Mouse (Mus musculus) intestine, postnatal 0 days (tissue): ENCODE results near the gene Tmprss3. TPM values are rescaled to one million over a fixed set of nuclear protein-coding genes. Genes with fewer than 3 reads are reported as not detected.

Source experiments
- ATAC-seq: fragments of 200-750 bp; cut with Nextera tagmentation; 2 replicates; pipeline ENCODE4 v1.8.0; 2017; ENCODE audit warnings: mild to moderate bottlenecking, moderate TSS enrichment, moderate library complexity
- H3K27ac ChIP-seq: fragments of 300-500 bp; sonication (generic); 2 replicates; pipeline ENCODE4 v1.5.1; 2014; ENCODE audit warnings: mild to moderate bottlenecking, low read depth, low read length, moderate library complexity
- H3K27me3 ChIP-seq: fragments of 300-500 bp; sonication (generic); replicated peaks from 2 replicates; pipeline ENCODE4 v1.6.1; 2014; ENCODE audit warnings: low read length, mixed read lengths; ENCODE audit not compliant: control insufficient read depth, insufficient read depth
- H3K36me3 ChIP-seq: fragments of 300-500 bp; sonication (generic); 2 replicates; pipeline ENCODE4 v1.6.1; 2014; ENCODE audit warnings: mild to moderate bottlenecking, moderate library complexity; ENCODE audit not compliant: control insufficient read depth, insufficient read depth
- H3K4me1 ChIP-seq: fragments of 300-500 bp; sonication (generic); replicated peaks from 2 replicates; pipeline ENCODE4 v1.6.1; 2014; ENCODE audit warnings: antibody characterized with exemption, low read length, mixed read lengths; ENCODE audit not compliant: control insufficient read depth, insufficient read depth
- H3K4me2 ChIP-seq: fragments of 300-500 bp; sonication (generic); replicated peaks from 2 replicates; pipeline ENCODE4 v1.6.1; 2014; ENCODE audit warnings: low read depth, mild to moderate bottlenecking, moderate library complexity
- H3K4me3 ChIP-seq: fragments of 300-500 bp; sonication (generic); 2 replicates; pipeline ENCODE4 v1.5.1; 2014; ENCODE audit warnings: low read depth, low read length
- H3K9ac ChIP-seq: fragments of 300-500 bp; sonication (generic); 2 replicates; pipeline ENCODE4 v1.6.1; 2014; ENCODE audit warnings: mild to moderate bottlenecking, low read depth, low read length
- H3K9me3 ChIP-seq: fragments of 300-500 bp; sonication (generic); 2 replicates; pipeline ENCODE4 v1.6.1; 2016; ENCODE audit warnings: mixed run types; ENCODE audit not compliant: control insufficient read depth
- CTCF ChIP-seq: sonication (generic); IDR thresholded peaks from 2 replicates; pipeline ENCODE4 v1.5.1; 2016; ENCODE audit warnings: low read depth, mild to moderate bottlenecking, control low read depth, antibody characterized with exemption, moderate library complexity
- WGBS: fragments of 180-500 bp; shearing (Covaris S2); extraction: QIAGEN DNeasy Blood & Tissue Kit; methylation state at CpG from one replicate; pipeline ENCODE4 v1.1.7; 2014; 5-methylcytosine and 5-hydroxymethylcytosine counted together
- polyA plus RNA-seq: library from polyadenylated mRNA; unstranded; fragments of >200 nt; fragmentation: Nextera tagmentation; extraction: Ambion mirVana; gene quantifications from 2 replicates; pipeline ENCODE4 v1.2.1, GENCODE M21; 2015

Tmprss3 gene
- polyA plus RNA-seq, 1 experiment from 2014 or later = 0.04 TPM

DNA sequence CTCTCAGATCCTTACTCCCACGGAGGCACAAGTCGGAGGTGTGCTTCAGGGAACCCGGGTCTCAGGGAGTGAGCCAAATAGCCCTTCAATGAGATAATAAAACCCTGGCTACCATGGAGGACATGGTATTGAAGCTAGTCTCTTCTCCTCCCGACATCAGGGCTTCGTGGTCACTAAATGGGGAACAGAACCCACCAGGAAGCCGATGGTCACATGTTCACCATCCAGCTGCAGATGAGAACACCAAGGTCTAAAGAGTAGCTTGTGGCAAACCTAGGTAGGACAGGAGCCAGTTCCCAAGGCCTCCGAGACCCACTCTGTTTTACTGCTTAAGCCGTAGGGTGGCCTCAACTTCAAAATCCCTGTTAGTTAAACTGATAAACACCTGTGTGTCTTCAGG, 9.9 kb upstream of the Tmprss3 start:
- H3K36me3 ChIP-seq = no peaks in the 10 kb centered on the region
- H3K4me2 ChIP-seq = no peak overlapping the region
- no peak overlapping the region for H3K9ac ChIP-seq
- no peak overlapping the region for H3K27ac ChIP-seq
- no peaks in the 10 kb centered on the region for H3K4me1 ChIP-seq
- H3K27me3 ChIP-seq = no peaks in the 10 kb centered on the region
- ATAC-seq = no peak
- H3K9me3 ChIP-seq = no peaks in the 10 kb centered on the region
- WGBS = 85% methylated on average over 8 of the region's 8 CpGs
- H3K4me3 ChIP-seq = no peak overlapping the region
- no peak for TF ChIP-seq CTCF

GRCm38 (mm10) chr17:31207771-31208334, 9.1 kb upstream of the Tmprss3 start, which contains the start of gene Ubash3a:
Gene Ubash3a, plus strand, starts transcription at chr17:31207873.
- no peaks in the 10 kb centered on the region for H3K27me3 ChIP-seq
- H3K4me2 ChIP-seq = no peak within 1 kb of the TSS
- H3K4me1 ChIP-seq = no peaks in the 10 kb centered on the region
- H3K27ac ChIP-seq = no peak within 1 kb of the TSS
- H3K4me3 ChIP-seq = no peak within 1 kb of the TSS
- 62% methylated on average over 12 of the region's 12 CpGs for WGBS
- TF ChIP-seq CTCF = no peak
- H3K36me3 ChIP-seq = no peaks in the 10 kb centered on the region
- H3K9ac ChIP-seq = no peak within 1 kb of the TSS
- no peak for ATAC-seq
- H3K9me3 ChIP-seq = no peaks in the 10 kb centered on the region

GRCm38 (mm10) chr17:31196283-31196682, 2.5 kb downstream of the Tmprss3 start:
- no peak overlapping the region for H3K4me3 ChIP-seq
- no peak overlapping the region for H3K27ac ChIP-seq
- TF ChIP-seq CTCF = no peak
- H3K9ac ChIP-seq = no peak overlapping the region
- no peak overlapping the region for H3K4me2 ChIP-seq
- no peaks in the 10 kb centered on the region for H3K27me3 ChIP-seq
- no peaks in the 10 kb centered on the region for H3K4me1 ChIP-seq
- no peak for ATAC-seq
- WGBS = 82% methylated on average over 7 of the region's 7 CpGs
- H3K9me3 ChIP-seq = no peaks in the 10 kb centered on the region
- no peaks in the 10 kb centered on the region for H3K36me3 ChIP-seq

GRCm38 (mm10) chr17:31195207-31195606, 3.6 kb downstream of the Tmprss3 start:
- 78% methylated on average over 6 of the region's 6 CpGs for WGBS
- no peak for TF ChIP-seq CTCF

GRCm38 (mm10) chr17:31193360-31193759, 5.4 kb downstream of the Tmprss3 start:
- Histone ChIP-seq H3K4me2 (no peak overlapping the region), H3K4me1 (no peaks in the 10 kb centered on the region), H3K36me3 (no peaks in the 10 kb centered on the region), H3K4me3 (no peak overlapping the region), H3K9ac (no peak overlapping the region), H3K9me3 (no peaks in the 10 kb centered on the region), H3K27ac (no peak overlapping the region), H3K27me3 (no peaks in the 10 kb centered on the region)
- ATAC-seq = no peak
- WGBS = 67% methylated on average over 9 of the region's 9 CpGs
- TF ChIP-seq CTCF = no peak

More at GRCm38 (mm10) chr17:31195207-31195606, 3.6 kb downstream of the Tmprss3 start:
- no peak for ATAC-seq
- no peaks in the 10 kb centered on the region for H3K27me3 ChIP-seq
- H3K9ac ChIP-seq = no peak overlapping the region
- no peak overlapping the region for H3K4me3 ChIP-seq
- no peak overlapping the region for H3K4me2 ChIP-seq
- no peaks in the 10 kb centered on the region for H3K36me3 ChIP-seq
- no peaks in the 10 kb centered on the region for H3K9me3 ChIP-seq
- H3K4me1 ChIP-seq = no peaks in the 10 kb centered on the region
- H3K27ac ChIP-seq = no peak overlapping the region

DNA sequence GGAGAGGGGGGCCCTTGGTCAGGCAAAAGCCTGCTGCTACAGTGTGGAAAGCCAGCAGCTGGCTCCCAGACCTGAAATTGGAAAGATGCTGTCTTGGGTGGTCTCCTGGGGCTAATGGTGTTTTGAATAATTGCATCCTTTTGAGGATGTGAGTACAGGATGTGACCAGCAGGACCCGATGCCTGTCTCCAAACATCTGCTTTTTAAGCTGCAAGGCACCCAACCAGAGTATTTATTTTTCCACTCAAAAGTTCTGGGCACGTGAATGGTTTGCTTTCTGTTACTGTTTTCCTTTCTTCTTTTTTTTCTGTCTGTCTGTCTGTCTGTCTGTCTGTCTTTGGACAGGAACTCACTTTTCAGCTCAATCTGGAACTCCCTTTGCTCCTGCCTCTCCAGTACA, 6.1 kb downstream of the Tmprss3 start:
- 38% methylated on average over 2 of the region's 2 CpGs for WGBS
- Histone ChIP-seq H3K36me3 (no peaks in the 10 kb centered on the region), H3K4me2 (no peak overlapping the region), H3K27ac (no peak overlapping the region), H3K9ac (no peak overlapping the region), H3K4me1 (no peaks in the 10 kb centered on the region), H3K27me3 (no peaks in the 10 kb centered on the region), H3K4me3 (no peak overlapping the region), H3K9me3 (no peaks in the 10 kb centered on the region)
- TF ChIP-seq CTCF = no peak
- no peak for ATAC-seq

- no peak for TF ChIP-seq CTCF
- WGBS = 74% methylated on average over 8 of the region's 8 CpGs
- Histone ChIP-seq H3K27ac (no peak overlapping the region), H3K4me1 (no peaks in the 10 kb centered on the region), H3K27me3 (no peaks in the 10 kb centered on the region), H3K9ac (no peak overlapping the region), H3K4me2 (no peak overlapping the region), H3K4me3 (no peak overlapping the region), H3K36me3 (no peaks in the 10 kb centered on the region), H3K9me3 (no peaks in the 10 kb centered on the region)
- no peak for ATAC-seq
Observed at GRCm38 (mm10) chr17:31191825-31192224, 7.0 kb downstream of the Tmprss3 start.
